Mouse (Mus musculus): ENCODE results near the gene Ube2c. TPM values are rescaled to one million over a fixed set of nuclear protein-coding genes. Genes with fewer than 3 reads are reported as not detected.
A peak's percentile ranks its signal among the peaks of the same experiment; 100 is the strongest.

Gene Ube2c
- total RNA-seq, 1 experiment = 159 TPM

- H3K4me3 ChIP-seq (ENCODE audit: insufficient read depth in 1 of 2, low read depth in 1 of 2, low read length in 2 of 2, poor library complexity in 1 of 2, severe bottlenecking in 1 of 2) = peak overlapping the region; percentile 11 to 40; a peak in 2 of 4 replicates
Observed at GRCm38 (mm10) chr2:164776801-164777200, 7.1 kb downstream of the Ube2c start.

GRCm38 (mm10) chr2:164777246-164778014, 7.7 kb downstream of the Ube2c start:
- TF ChIP-seq HCFC1 (IDR thresholded peaks at IDR 0.05; ENCODE audit: borderline replicate concordance, insufficient read depth, low read length) (no peak), ZC3H11A (IDR thresholded peaks at IDR 0.05; ENCODE audit: borderline replicate concordance, low read depth, low read length) (no peak), MAFK (IDR thresholded peaks at IDR 0.05; ENCODE audit: insufficient read depth, low read depth, low read length) (no peak), CHD2 (IDR thresholded peaks at IDR 0.05; ENCODE audit: low read depth, low read length) (no peak), ZNF384 (IDR thresholded peaks at IDR 0.05; ENCODE audit: low read depth, low read length) (no peak)
- in situ Hi-C loops (cut with MboI; ENCODE audit: low sequenced_read_pairs in 2 of 2, unreplicated experiment in 2 of 2) = no loop called here
- Histone ChIP-seq H3K36me3 (ENCODE audit: control insufficient read depth, insufficient read depth, low read length, poor library complexity, severe bottlenecking) (peaks cover 6% of the 10 kb centered on the region), H3K27ac (ENCODE audit: insufficient read depth, low read depth, low read length, poor library complexity, severe bottlenecking) (no peak overlapping the region), H3K4me1 (ENCODE audit: control insufficient read depth in 2 of 2, insufficient read depth in 2 of 2, low read length in 2 of 2, poor library complexity in 1 of 2) (peaks cover 0 to 10% of the 10 kb centered on the region in 2 experiments; a peak in 2 of 4 replicates), H3K9me3 (ENCODE audit: control insufficient read depth, insufficient read depth, low read depth, low read length) (no peaks in the 10 kb centered on the region), H3K9ac (ENCODE audit: insufficient read depth, low read depth, low read length, poor library complexity, severe bottlenecking) (no peak overlapping the region), H3K4me3 (ENCODE audit: insufficient read depth in 1 of 2, low read depth in 1 of 2, low read length in 2 of 2, poor library complexity in 1 of 2, severe bottlenecking in 1 of 2) (peak overlapping the region in 1 of 2 experiments; percentile 40; a peak in 1 of 4 replicates)
- no peak for DNase-seq (ENCODE audit: low read depth, low spot score)

More at GRCm38 (mm10) chr2:164776801-164777200, 7.1 kb downstream of the Ube2c start:
- Histone ChIP-seq H3K9me3 (ENCODE audit: control insufficient read depth, insufficient read depth, low read depth, low read length) (no peaks in the 10 kb centered on the region), H3K4me1 (ENCODE audit: control insufficient read depth in 2 of 2, insufficient read depth in 2 of 2, low read length in 2 of 2, poor library complexity in 1 of 2) (peaks cover 0 to 13% of the 10 kb centered on the region in 2 experiments; a peak in 2 of 4 replicates), H3K27ac (ENCODE audit: insufficient read depth, low read depth, low read length, poor library complexity, severe bottlenecking) (no peak overlapping the region), H3K9ac (ENCODE audit: insufficient read depth, low read depth, low read length, poor library complexity, severe bottlenecking) (no peak overlapping the region), H3K36me3 (ENCODE audit: control insufficient read depth, insufficient read depth, low read length, poor library complexity, severe bottlenecking) (peaks cover 12% of the 10 kb centered on the region)
- in situ Hi-C loops (cut with MboI; ENCODE audit: low sequenced_read_pairs in 2 of 2, unreplicated experiment in 2 of 2) = no loop called here
- TF ChIP-seq ZNF384 (IDR thresholded peaks at IDR 0.05; ENCODE audit: low read depth, low read length) (no peak), ZC3H11A (IDR thresholded peaks at IDR 0.05; ENCODE audit: borderline replicate concordance, low read depth, low read length) (no peak), MAFK (IDR thresholded peaks at IDR 0.05; ENCODE audit: insufficient read depth, low read depth, low read length) (no peak), HCFC1 (IDR thresholded peaks at IDR 0.05; ENCODE audit: borderline replicate concordance, insufficient read depth, low read length) (no peak), CHD2 (IDR thresholded peaks at IDR 0.05; ENCODE audit: low read depth, low read length) (no peak)
- DNase-seq (ENCODE audit: low read depth, low spot score) = no peak

- Histone ChIP-seq H3K36me3 (ENCODE audit: control insufficient read depth, insufficient read depth, low read length, poor library complexity, severe bottlenecking) (peaks cover 3% of the 10 kb centered on the region), H3K9ac (ENCODE audit: insufficient read depth, low read depth, low read length, poor library complexity, severe bottlenecking) (no peak overlapping the region), H3K9me3 (ENCODE audit: control insufficient read depth, insufficient read depth, low read depth, low read length) (no peaks in the 10 kb centered on the region), H3K27ac (ENCODE audit: insufficient read depth, low read depth, low read length, poor library complexity, severe bottlenecking) (no peak overlapping the region), H3K4me3 (ENCODE audit: insufficient read depth in 1 of 2, low read depth in 1 of 2, low read length in 2 of 2, poor library complexity in 1 of 2, severe bottlenecking in 1 of 2) (no peak overlapping the region), H3K4me1 (ENCODE audit: control insufficient read depth in 2 of 2, insufficient read depth in 2 of 2, low read length in 2 of 2, poor library complexity in 1 of 2) (peaks cover 0 to 10% of the 10 kb centered on the region in 2 experiments; a peak in 2 of 4 replicates)
- DNase-seq (ENCODE audit: low read depth, low spot score) = no peak
- no peak for TF ChIP-seq CHD2 (IDR thresholded peaks at IDR 0.05; ENCODE audit: low read depth, low read length)
- TF ChIP-seq HCFC1 (IDR thresholded peaks at IDR 0.05; ENCODE audit: borderline replicate concordance, insufficient read depth, low read length) = no peak
- TF ChIP-seq MAFK (IDR thresholded peaks at IDR 0.05; ENCODE audit: insufficient read depth, low read depth, low read length) = no peak
- no peak for TF ChIP-seq ZNF384 (IDR thresholded peaks at IDR 0.05; ENCODE audit: low read depth, low read length)
- TF ChIP-seq ZC3H11A (IDR thresholded peaks at IDR 0.05; ENCODE audit: borderline replicate concordance, low read depth, low read length) = no peak
- in situ Hi-C loops (cut with MboI; ENCODE audit: low sequenced_read_pairs in 2 of 2, unreplicated experiment in 2 of 2) = no loop called here
Observed at GRCm38 (mm10) chr2:164778015-164778287, 8.3 kb downstream of the Ube2c start.

- in situ Hi-C loops (cut with MboI; ENCODE audit: low sequenced_read_pairs in 2 of 2, unreplicated experiment in 2 of 2) = no loop called here
Observed at GRCm38 (mm10) chr2:164778809-164779208, 9.1 kb downstream of the Ube2c start.

More at GRCm38 (mm10) chr2:164778809-164779208, 9.1 kb downstream of the Ube2c start:
- Histone ChIP-seq H3K9me3 (ENCODE audit: control insufficient read depth, insufficient read depth, low read depth, low read length) (no peaks in the 10 kb centered on the region), H3K27ac (ENCODE audit: insufficient read depth, low read depth, low read length, poor library complexity, severe bottlenecking) (no peak overlapping the region), H3K9ac (ENCODE audit: insufficient read depth, low read depth, low read length, poor library complexity, severe bottlenecking) (no peak overlapping the region), H3K4me3 (ENCODE audit: insufficient read depth in 1 of 2, low read depth in 1 of 2, low read length in 2 of 2, poor library complexity in 1 of 2, severe bottlenecking in 1 of 2) (no peak overlapping the region), H3K4me1 (ENCODE audit: control insufficient read depth in 2 of 2, insufficient read depth in 2 of 2, low read length in 2 of 2, poor library complexity in 1 of 2) (peaks cover 0 to 10% of the 10 kb centered on the region in 2 experiments; a peak in 2 of 4 replicates), H3K36me3 (ENCODE audit: control insufficient read depth, insufficient read depth, low read length, poor library complexity, severe bottlenecking) (no peaks in the 10 kb centered on the region)
- no peak for DNase-seq (ENCODE audit: low read depth, low spot score)
- TF ChIP-seq MAFK (IDR thresholded peaks at IDR 0.05; ENCODE audit: insufficient read depth, low read depth, low read length) = no peak
- TF ChIP-seq ZNF384 (IDR thresholded peaks at IDR 0.05; ENCODE audit: low read depth, low read length) = no peak
- no peak for TF ChIP-seq HCFC1 (IDR thresholded peaks at IDR 0.05; ENCODE audit: borderline replicate concordance, insufficient read depth, low read length)

Measured in ES-E14 (cell line).